Mouse (Mus musculus) heart, embryonic 15.5 days (tissue): ENCODE measurements at regions not wholly inside any gene's neighbourhood (a gene's known extent, or its start where the extent isn't known, plus 50 kb on each side); places are given as distances from the start of the nearest gene placed in this dataset.
"Not testable (repeated sequence)": the region's sequence is repeated elsewhere in the genome, so short reads cannot be mapped to it uniquely, and the experiment has no call there.

ENCODE experiments used
- ATAC-seq: fragments of 200-750 bp; cut with Nextera tagmentation; replicated peaks from 2 replicates; pipeline ENCODE4 v1.8.0; 2017; ENCODE audit warnings: low read depth, moderate TSS enrichment; ENCODE audit not compliant: insufficient number of reproducible peaks, insufficient read depth, low FRiP score
- H3K27ac ChIP-seq: fragments of 300-500 bp; sonication (generic); 2 replicates; pipeline ENCODE4 v1.5.1; 2015; ENCODE audit warnings: mild to moderate bottlenecking, inconsistent platforms
- H3K27me3 ChIP-seq: fragments of 300-500 bp; sonication (generic); 2 replicates; pipeline ENCODE4 v1.6.1; 2015; ENCODE audit warnings: inconsistent platforms
- H3K36me3 ChIP-seq: fragments of 300-500 bp; sonication (generic); 2 replicates; pipeline ENCODE4 v1.6.1; 2015; ENCODE audit warnings: mild to moderate bottlenecking, inconsistent platforms
- H3K4me1 ChIP-seq: fragments of 300-500 bp; sonication (generic); replicated peaks from 2 replicates; pipeline ENCODE4 v1.6.1; 2015; ENCODE audit warnings: inconsistent platforms
- H3K4me2 ChIP-seq: fragments of 300-500 bp; sonication (generic); 2 replicates; pipeline ENCODE4 v1.6.1; 2015; ENCODE audit warnings: inconsistent platforms, mild to moderate bottlenecking, moderate library complexity
- H3K4me3 ChIP-seq: fragments of 300-500 bp; sonication (generic); 2 replicates; pipeline ENCODE4 v1.5.1; 2015; ENCODE audit warnings: mild to moderate bottlenecking, inconsistent platforms
- H3K9ac ChIP-seq: fragments of 300-500 bp; sonication (generic); 2 replicates; pipeline ENCODE4 v1.6.1; 2015; ENCODE audit warnings: mild to moderate bottlenecking, inconsistent platforms
- H3K9me3 ChIP-seq: fragments of 300-500 bp; sonication (generic); replicated peaks from 2 replicates; pipeline ENCODE4 v1.6.1; 2016; ENCODE audit warnings: inconsistent platforms
- WGBS: fragments of 180-500 bp; shearing (Covaris S2); methylation state at CpG from one replicate; pipeline ENCODE4 v1.1.7; 2015; ENCODE audit warnings: mixed read lengths; 5-methylcytosine and 5-hydroxymethylcytosine counted together

DNA sequence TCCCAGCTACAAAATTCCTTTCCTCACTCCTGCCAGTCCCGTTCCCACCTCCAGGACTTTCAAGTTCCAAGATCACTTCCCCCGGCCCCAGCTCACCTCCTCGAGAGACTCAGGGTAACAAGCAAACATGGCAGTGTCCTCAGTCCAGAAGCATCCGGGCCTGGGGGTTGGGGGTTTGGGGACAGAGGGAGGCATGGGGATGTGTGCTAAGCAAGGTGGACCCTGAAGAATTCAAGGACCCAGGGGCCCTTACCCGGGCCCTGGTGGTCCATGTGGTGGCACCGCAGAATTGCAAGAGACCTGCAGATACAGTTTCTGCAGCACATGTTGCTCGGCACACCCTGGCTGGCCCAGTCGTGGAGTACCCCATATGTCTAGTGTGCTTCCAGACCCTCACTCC, 269.9 kb upstream of the Ube2e3 start:
- no peaks in the 10 kb centered on the region for H3K27me3 ChIP-seq
- 77% methylated on average over 8 of the region's 8 CpGs for WGBS
- H3K9ac ChIP-seq = no peak overlapping the region
- no peak overlapping the region for H3K27ac ChIP-seq
- no peak overlapping the region for H3K4me2 ChIP-seq
- H3K36me3 ChIP-seq = no peaks in the 10 kb centered on the region
- no peaks in the 10 kb centered on the region for H3K9me3 ChIP-seq
- no peak for ATAC-seq
- no peaks in the 10 kb centered on the region for H3K4me1 ChIP-seq
- H3K4me3 ChIP-seq = no peak overlapping the region

GRCm38 (mm10) chr2:78596251-78596650, 271.7 kb upstream of the Ube2e3 start:
- Histone ChIP-seq H3K27me3 (no peaks in the 10 kb centered on the region), H3K36me3 (no peaks in the 10 kb centered on the region), H3K4me1 (no peaks in the 10 kb centered on the region), H3K9me3 (no peaks in the 10 kb centered on the region), H3K4me3 (no peak overlapping the region), H3K4me2 (no peak overlapping the region), H3K27ac (no peak overlapping the region), H3K9ac (no peak overlapping the region)
- 29% methylated on average over 2 of the region's 2 CpGs for WGBS
- ATAC-seq = no peak

- no peak; the same call in 1 of the 2 replicates for ATAC-seq
- 26% methylated on average over 6 of the region's 6 CpGs for WGBS
- H3K4me2 ChIP-seq = no peak overlapping the region
- H3K9me3 ChIP-seq = no peaks in the 10 kb centered on the region
- no peak overlapping the region for H3K27ac ChIP-seq
- no peaks in the 10 kb centered on the region for H3K4me1 ChIP-seq
- H3K27me3 ChIP-seq = no peaks in the 10 kb centered on the region
- no peak overlapping the region for H3K9ac ChIP-seq
- no peaks in the 10 kb centered on the region for H3K36me3 ChIP-seq
- no peak overlapping the region for H3K4me3 ChIP-seq
Measured at GRCm38 (mm10) chr2:78580013-78580412, 287.9 kb upstream of the Ube2e3 start.

GRCm38 (mm10) chr2:78572492-78572891, 295.4 kb upstream of the Ube2e3 start:
- Histone ChIP-seq H3K9me3 (no peaks in the 10 kb centered on the region), H3K27me3 (no peaks in the 10 kb centered on the region), H3K27ac (no peak overlapping the region), H3K4me3 (no peak overlapping the region), H3K4me2 (no peak overlapping the region), H3K36me3 (no peaks in the 10 kb centered on the region), H3K9ac (no peak overlapping the region), H3K4me1 (0 out of 2 replicates have a peak, but pooled peaks cover 2% of the 10 kb centered on the region)
- WGBS = 60% methylated on average over 3 of the region's 3 CpGs
- ATAC-seq = no peak

DNA sequence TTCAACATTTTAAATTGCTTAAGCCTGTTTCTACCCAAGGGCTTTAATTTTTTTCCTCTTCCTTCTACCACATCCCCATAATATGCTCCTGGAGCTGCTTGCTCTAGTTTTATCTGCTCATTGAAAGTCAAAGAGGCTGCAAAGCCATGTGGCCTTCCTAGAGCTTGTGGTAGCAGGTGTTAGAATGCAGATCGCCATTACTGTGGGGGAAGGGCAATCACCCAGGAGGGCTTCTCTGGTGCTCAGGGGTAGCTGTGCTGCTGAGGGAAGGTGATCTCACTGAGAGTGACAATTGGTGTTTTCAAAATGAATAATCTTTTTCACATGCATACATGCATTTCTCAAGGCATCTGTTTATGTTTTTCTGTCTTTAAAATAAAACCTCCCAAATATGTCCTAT, 309.8 kb upstream of the Ube2e3 start:
- no peaks in the 10 kb centered on the region for H3K9me3 ChIP-seq
- no peak overlapping the region for H3K4me2 ChIP-seq
- no peak for ATAC-seq
- 35% methylated on average over 1 of the region's 1 CpGs for WGBS
- H3K27ac ChIP-seq = no peak overlapping the region
- no peak overlapping the region for H3K4me3 ChIP-seq
- no peaks in the 10 kb centered on the region for H3K27me3 ChIP-seq
- H3K36me3 ChIP-seq = no peaks in the 10 kb centered on the region
- H3K4me1 ChIP-seq = no peaks in the 10 kb centered on the region
- no peak overlapping the region for H3K9ac ChIP-seq

DNA sequence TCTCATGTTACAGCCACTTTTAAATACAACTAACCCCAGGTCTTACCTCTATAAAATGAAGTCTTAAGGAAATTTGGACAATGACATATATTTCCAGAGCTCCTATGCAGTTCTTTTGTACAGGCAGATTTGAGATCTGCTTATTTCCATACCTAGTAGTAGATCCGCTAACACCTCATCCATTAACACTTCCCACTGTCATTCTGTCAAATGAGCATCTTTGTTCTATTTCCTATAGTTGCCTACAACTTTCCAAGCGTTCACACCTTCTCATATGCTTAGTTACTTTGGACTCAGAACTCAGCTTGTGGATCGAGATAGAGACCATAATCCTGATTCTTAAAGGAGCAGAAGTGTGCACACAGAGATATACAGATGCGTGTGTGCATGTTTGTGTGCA, 316.8 kb upstream of the Ube2e3 start:
- Histone ChIP-seq H3K4me1 (no peaks in the 10 kb centered on the region), H3K36me3 (no peaks in the 10 kb centered on the region), H3K27me3 (no peaks in the 10 kb centered on the region), H3K27ac (no peak overlapping the region), H3K9ac (no peak overlapping the region), H3K9me3 (no peaks in the 10 kb centered on the region), H3K4me2 (no peak overlapping the region), H3K4me3 (no peak overlapping the region)
- WGBS = 78% methylated on average over 4 of the region's 4 CpGs
- ATAC-seq = no peak

DNA sequence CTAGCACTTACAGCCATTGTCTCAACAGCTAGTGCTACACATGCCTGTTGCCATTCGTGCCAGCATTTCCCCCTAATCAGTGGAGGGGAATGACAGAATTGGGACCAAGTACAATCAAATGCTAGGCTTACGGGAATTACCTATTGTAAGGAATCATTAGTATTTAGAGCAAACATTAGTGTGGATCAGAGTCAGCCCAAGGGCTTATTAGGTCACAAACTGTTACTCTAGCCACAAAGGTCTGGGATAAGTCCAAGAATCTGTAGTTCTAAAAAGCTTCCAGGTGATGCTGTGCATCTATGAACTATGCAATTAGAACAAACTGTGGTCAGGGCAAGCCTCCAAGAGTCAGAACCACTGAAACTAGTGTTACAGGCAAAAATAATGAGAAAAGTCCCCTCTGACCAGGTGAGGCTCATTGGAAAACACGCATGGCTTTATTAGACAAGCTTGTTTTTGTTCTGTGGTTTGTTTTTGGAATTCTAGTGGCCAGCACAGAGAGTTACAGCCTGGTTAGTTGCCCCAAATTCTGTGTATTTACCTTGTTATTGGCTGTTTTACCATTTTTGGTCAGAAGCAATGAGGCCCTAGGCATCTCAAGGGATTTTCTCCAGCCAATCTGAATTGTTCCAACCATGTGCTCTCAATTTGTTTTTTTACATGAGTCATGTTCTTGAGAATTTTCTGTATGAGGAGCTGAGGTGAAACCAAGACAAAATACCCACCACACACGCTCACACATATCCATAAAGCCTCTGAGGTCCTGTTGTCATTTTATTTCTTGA, 319.0 kb upstream of the Ube2e3 start:
- H3K4me2 ChIP-seq = no peak overlapping the region
- 83% methylated on average over 4 of the region's 4 CpGs for WGBS
- H3K9ac ChIP-seq = no peak overlapping the region
- H3K4me3 ChIP-seq = no peak overlapping the region
- H3K4me1 ChIP-seq = no peaks in the 10 kb centered on the region
- H3K9me3 ChIP-seq = no peaks in the 10 kb centered on the region
- H3K36me3 ChIP-seq = no peaks in the 10 kb centered on the region
- H3K27me3 ChIP-seq = no peaks in the 10 kb centered on the region
- H3K27ac ChIP-seq = no peak overlapping the region
- ATAC-seq = no peak

DNA sequence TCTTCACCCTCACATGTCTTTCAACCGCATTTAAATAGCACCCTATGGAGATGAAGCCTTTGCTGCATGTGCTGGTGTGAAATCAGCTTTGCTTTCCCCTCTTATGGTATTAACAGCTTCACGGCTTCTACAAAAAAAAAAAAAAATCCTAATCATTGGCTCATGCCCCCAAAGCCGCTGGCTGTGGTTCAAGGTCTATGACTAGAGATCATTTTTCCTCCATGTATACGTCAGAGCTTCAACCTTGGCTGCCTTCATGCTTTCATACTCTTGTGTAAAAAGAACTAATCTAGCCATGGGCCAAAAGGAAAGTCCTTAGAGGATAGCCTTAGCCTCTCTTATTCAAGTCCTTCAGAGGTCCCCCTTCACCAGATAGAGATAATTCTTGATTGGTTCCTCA, 320.6 kb upstream of the Ube2e3 start:
- no peak overlapping the region for H3K27ac ChIP-seq
- H3K4me1 ChIP-seq = no peaks in the 10 kb centered on the region
- WGBS = 61% methylated on average over 4 of the region's 4 CpGs
- no peak overlapping the region for H3K9ac ChIP-seq
- no peaks in the 10 kb centered on the region for H3K9me3 ChIP-seq
- no peaks in the 10 kb centered on the region for H3K36me3 ChIP-seq
- no peak for ATAC-seq
- H3K4me3 ChIP-seq = no peak overlapping the region
- H3K27me3 ChIP-seq = no peaks in the 10 kb centered on the region
- no peak overlapping the region for H3K4me2 ChIP-seq

- WGBS = 67% methylated on average over 3 of the region's 3 CpGs
- Histone ChIP-seq H3K36me3 (no peaks in the 10 kb centered on the region), H3K27ac (no peak overlapping the region), H3K4me1 (peaks cover 9% of the 10 kb centered on the region), H3K9ac (no peak overlapping the region), H3K4me2 (no peak overlapping the region), H3K27me3 (no peaks in the 10 kb centered on the region), H3K9me3 (no peaks in the 10 kb centered on the region), H3K4me3 (no peak overlapping the region)
- no peak for ATAC-seq
Measured at GRCm38 (mm10) chr2:78540422-78540821, 327.5 kb upstream of the Ube2e3 start.

GRCm38 (mm10) chr2:78539592-78540300, 328.2 kb upstream of the Ube2e3 start:
- peaks cover 9% of the 10 kb centered on the region for H3K4me1 ChIP-seq
- H3K4me3 ChIP-seq = no peak overlapping the region
- no peaks in the 10 kb centered on the region for H3K36me3 ChIP-seq
- peak overlapping the region; percentile 9; the same call in 1 of the 2 replicates for H3K27ac ChIP-seq
- H3K27me3 ChIP-seq = no peaks in the 10 kb centered on the region
- ATAC-seq = no peak
- 30% methylated on average over 5 of the region's 5 CpGs for WGBS
- H3K4me2 ChIP-seq = no peak overlapping the region
- H3K9me3 ChIP-seq = no peaks in the 10 kb centered on the region
- H3K9ac ChIP-seq = no peak overlapping the region

DNA sequence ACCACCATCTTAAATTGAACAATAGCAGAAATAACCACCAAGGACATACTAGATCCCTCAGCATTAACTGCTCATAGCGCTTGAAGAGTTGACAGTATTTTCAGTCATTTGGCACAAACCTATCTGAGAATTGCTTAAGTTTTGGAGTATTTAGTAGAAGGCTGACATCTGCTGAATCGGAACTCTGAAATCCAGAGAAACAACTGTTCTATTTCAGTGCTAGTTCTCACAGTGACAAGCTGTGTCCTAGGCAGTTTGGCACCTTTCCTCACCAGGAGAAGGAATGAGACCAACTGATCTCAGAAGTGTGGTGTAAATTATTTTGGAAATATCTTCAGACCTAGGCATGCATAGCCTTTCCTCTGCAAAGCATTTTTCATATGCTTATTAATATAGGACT, 330.4 kb upstream of the Ube2e3 start:
- Histone ChIP-seq H3K36me3 (no peaks in the 10 kb centered on the region), H3K4me3 (no peak overlapping the region), H3K4me2 (no peak overlapping the region), H3K4me1 (peaks cover 9% of the 10 kb centered on the region), H3K27ac (no peak overlapping the region), H3K27me3 (no peaks in the 10 kb centered on the region), H3K9ac (no peak overlapping the region), H3K9me3 (no peaks in the 10 kb centered on the region)
- WGBS = 69% methylated on average over 2 of the region's 2 CpGs
- no peak for ATAC-seq

GRCm38 (mm10) chr2:78533881-78534280, 334.0 kb upstream of the Ube2e3 start:
- not testable (repeated sequence) for H3K9me3 ChIP-seq, H3K4me2 ChIP-seq, H3K36me3 ChIP-seq, H3K27me3 ChIP-seq, H3K27ac ChIP-seq, H3K4me1 ChIP-seq, ATAC-seq, H3K4me3 ChIP-seq, H3K9ac ChIP-seq
- 94% methylated on average over 5 of the region's 5 CpGs for WGBS
